Mouse (Mus musculus) adrenal gland (tissue): Measurements from ENCODE around the gene Dbndd1.
"Not testable (repeated sequence)": the region's sequence is repeated elsewhere in the genome, so short reads cannot be mapped to it uniquely, and the experiment has no call there.

Source experiments
- intact Hi-C: fragments of 180-260 bp; cut with DNase I; formaldehyde crosslinking; loops from one replicate; pipeline ENCODE4 v1.15.1; 2025
- long read RNA-seq, 2 experiments: library from polyadenylated mRNA; unstranded; transcript quantifications; one replicate each; pipeline ENCODE4 v2.0.0; 2020; ENCODE audit warnings: borderline replicate concordance in 1 of 2; ENCODE audit not compliant: insufficient replicate concordance in 1 of 2

Dbndd1 gene
- long read RNA-seq, experiment 1, partial matches to known transcripts: 0 of 1 reads
- long read RNA-seq, experiment 1, other reads (novel, unspliced or antisense): 0 of 1 reads
- long read RNA-seq, experiment 2, partial matches to known transcripts: 0 of 1 reads
- long read RNA-seq, experiment 2, other reads (novel, unspliced or antisense): 0 of 1 reads

DNA sequence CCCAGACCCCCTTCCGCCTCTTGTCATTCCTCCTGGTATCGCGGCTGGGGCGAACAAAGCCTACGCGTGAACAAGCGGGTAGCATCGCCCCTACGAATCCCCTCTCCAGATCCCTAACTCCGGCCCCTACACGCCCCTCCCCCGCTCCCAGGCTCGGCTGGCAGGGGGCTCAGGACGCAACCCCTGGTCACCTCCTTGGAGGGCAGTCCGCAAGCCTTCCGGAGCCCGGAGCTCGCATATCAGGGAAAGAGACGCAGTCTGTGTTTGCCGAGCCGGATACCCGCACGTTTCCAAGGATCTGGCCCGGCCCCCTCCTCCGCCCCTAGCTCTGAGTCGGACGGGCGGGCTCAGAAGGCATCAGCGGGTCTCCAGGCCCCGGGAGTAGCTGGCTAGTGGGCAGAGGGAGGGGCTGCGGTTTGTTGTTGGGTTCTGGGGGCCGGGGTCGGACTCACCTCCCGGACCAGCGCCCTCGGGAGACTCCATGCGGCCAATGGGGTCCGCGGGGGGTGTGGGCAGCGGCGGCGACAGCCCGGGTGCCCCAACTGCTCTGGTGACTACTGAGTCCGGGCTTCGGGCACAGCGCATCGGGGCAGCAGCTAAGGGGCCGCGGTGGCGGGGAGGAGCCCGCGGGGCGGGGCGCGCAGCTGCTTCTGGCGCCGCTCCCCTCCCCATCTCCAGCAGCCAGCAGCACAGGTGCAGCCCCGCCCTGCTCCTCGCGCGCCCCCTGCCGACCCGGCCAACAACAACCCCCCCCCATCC lies at the start of gene Dbndd1:
Dbndd1 (minus strand) TSS at position 683 of the 759 bp plus-strand sequence.
- intact Hi-C loops: no loop called here

GRCm38 (mm10) chr8:123564221-123564620 lies 49.0 kb upstream of the Dbndd1 start:
- intact Hi-C loops: not testable (repeated sequence)

- intact Hi-C loops: not testable (repeated sequence)
Measured at GRCm38 (mm10) chr8:123537641-123538040, 22.4 kb upstream of the Dbndd1 start.

- intact Hi-C loops: no loop called here
Measured at GRCm38 (mm10) chr8:123536990-123537380, 21.7 kb upstream of the Dbndd1 start.

GRCm38 (mm10) chr8:123536242-123536989 lies 21.2 kb upstream of the Dbndd1 start:
- intact Hi-C loops: no loop called here

DNA sequence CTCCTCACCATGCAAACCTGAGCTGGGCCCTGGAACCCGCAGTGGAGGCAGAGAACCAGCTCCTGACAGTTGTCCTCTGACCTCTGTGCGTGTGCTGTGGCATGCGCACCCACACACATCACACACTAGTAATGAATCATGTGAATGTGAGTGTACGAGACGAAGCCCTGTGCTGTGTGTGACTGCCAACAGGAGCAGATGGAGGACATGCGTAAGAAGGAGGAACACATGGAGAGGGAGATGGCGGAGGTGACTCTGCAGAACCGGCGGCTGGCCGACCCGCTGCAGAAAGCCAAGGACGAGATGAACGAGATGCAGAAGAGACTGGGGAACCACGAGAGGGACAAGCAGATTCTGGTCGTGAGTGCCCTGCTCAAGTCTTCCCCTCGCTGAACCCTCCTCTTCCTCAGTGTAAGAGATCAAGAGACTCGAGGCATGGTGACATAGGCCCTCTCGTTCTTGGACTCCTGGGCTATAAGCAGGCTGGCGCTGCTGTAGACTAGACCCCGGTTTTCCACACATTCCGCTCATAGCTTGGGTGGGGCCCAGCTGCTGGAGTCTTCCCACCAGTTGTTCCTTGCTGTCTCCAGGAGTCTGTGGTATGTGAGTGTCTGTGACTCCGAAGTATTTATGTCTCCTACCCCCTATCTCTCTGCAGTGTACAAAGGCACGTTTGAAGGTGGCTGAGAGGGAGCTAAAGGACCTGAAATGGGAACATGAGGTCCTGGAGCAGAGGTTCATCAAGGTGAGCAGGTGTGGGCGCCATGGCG lies 12.6 kb upstream of the Dbndd1 start:
- intact Hi-C loops: no loop called here

GRCm38 (mm10) chr8:123520048-123520447 lies 4.8 kb upstream of the Dbndd1 start:
- intact Hi-C loops: not testable (repeated sequence)

- intact Hi-C loops: no loop called here
Measured at GRCm38 (mm10) chr8:123518667-123519066, 3.4 kb upstream of the Dbndd1 start, which contains the start of gene Gas8. Gene Gas8, plus strand, starts transcription at chr8:123518834.

DNA sequence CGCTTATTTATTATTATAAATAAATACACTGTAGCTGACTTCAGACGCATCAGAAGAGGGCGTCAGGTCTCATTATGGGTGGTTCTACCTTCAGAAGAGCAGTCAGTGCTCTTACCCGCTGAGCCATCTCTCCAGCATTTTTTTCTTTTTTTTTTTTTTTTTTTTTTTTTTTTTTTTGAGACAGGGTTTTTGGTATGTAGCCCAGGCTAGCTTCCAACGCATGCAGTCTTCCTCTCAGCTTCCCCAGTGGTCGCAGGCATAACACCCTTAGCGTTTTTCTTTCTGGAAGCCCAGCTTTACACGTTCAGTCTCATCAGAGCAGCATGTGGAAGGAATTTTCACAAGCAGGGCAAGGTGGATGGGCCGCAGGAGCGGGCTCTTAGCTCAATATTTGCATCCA lies 2.9 kb upstream of the Dbndd1 start:
- intact Hi-C loops: no loop called here

GRCm38 (mm10) chr8:123516596-123516995 lies 1.3 kb upstream of the Dbndd1 start:
- intact Hi-C loops: no loop called here

- intact Hi-C loops: no loop called here
Measured at GRCm38 (mm10) chr8:123515540-123515897, 256 bp upstream of the Dbndd1 start.

- intact Hi-C loops: no loop called here
Measured at GRCm38 (mm10) chr8:123514136-123514535, 1.1 kb downstream of the Dbndd1 start.

DNA sequence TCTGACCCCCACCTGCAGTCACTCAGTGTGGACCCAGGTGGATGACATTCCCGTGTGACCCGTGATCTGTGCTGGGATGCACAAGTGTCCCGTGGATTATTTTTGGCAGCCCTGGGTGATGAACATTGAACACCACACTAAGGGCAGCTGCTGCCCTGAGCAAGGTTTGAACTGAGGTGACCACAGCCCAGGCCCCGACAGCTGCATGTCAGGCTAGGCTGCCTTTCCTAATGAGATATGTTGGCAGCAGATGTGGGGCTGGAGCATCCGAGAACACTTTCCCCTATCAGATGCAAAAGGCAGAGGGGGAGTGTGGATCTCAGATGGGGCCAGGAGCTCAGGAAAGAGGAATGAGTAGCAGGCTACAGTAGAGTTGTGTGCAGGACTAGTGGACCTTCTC lies 4.4 kb downstream of the Dbndd1 start:
- intact Hi-C loops: no loop called here

DNA sequence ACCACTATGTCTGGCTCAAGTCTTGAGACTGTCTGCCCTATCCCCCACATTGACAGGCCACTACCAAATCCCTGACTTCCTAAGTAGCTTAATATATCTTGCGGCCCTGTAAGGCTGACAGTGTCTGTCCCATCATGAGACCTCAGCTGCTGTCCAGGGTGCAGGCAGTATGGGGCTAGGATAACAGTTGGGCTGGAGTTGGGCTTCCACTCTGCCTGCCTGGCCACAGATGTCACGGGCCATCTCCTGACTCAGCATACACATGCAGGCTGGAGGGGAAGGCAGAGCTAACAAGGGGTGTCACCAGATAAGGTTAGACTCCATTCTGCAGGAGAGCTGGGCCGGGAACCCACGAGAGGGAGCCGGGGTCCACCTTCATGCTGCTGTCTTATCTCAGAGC lies 8.1 kb downstream of the Dbndd1 start:
- intact Hi-C loops: no loop called here

DNA sequence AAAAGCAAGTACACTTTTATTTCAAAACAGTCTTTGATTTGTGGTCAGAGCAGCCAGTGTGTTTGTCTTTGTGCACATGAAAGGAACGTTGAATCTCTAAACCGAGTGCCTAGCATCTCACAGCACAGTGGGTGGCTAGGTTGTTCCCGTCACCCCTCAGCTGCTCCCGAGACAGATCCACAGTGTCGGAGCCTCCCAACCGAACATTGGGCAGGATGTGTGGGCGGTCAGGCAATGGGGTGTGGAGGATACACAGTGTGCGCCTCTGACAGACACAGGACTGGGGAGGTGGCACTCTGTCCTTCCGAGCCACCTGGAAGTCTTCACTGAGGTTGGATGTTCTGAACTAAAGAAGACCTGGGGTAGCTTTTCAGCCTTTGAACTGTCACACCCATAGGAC lies 9.6 kb downstream of the Dbndd1 start:
- intact Hi-C loops: no loop called here

DNA sequence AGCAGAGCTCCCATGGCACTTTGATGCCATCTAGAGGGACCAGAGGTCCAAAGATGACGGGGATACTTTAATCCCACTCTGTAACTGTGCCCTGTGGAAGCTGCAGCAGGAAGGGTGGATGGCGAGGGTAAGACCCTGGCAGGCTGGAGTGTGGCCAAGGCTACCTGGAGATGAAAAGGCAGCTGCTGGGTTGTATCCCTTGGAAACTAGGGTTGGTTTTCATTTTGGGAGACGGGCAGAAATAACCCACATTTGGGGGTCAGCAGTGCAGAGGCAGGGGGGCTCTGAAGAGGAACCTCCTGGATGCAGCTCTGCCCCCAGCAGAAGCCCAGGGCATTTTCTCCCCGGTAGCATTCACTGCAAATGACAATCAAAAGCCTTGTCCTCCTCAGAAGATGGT lies 10.0 kb downstream of the Dbndd1 start:
- intact Hi-C loops: no loop called here

- intact Hi-C loops: no loop called here
Measured at GRCm38 (mm10) chr8:123504591-123505195, 10.6 kb downstream of the Dbndd1 start.

DNA sequence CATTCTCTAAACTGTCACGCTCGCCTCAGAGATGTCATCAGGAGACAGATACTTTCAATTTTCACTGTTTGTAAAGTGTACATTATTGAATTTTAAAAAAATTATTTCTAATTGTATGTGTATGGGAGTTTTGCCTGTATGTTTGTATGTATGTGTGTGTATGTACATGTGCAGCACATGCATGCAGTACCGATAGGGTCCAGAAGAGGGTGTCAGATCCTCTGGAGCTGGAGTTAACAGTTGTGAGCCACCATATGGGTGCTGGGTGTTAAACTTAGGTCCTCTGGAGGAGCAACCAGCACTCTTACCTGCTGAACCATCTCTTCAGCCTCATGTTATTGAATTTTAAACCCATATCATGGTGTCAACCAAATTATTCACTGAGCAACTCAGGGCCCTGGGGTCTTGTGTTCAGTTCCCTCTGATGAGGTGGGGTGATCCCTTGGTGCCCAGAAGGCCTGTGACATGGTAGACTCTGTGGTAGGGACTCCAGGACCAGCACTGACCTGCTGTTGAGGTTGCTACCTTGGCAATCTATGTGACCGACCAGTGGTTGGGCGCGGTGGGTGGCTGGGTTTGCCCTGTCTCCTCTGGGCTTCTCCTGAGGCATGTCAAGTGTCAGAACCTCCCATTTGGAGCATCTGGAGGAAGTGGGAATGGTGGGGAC lies 11.3 kb downstream of the Dbndd1 start:
- intact Hi-C loops: no loop called here

- intact Hi-C loops: no loop called here
Measured at GRCm38 (mm10) chr8:123502192-123502591, 13.1 kb downstream of the Dbndd1 start.

GRCm38 (mm10) chr8:123499556-123499955 lies 15.7 kb downstream of the Dbndd1 start:
- intact Hi-C loops: no loop called here

DNA sequence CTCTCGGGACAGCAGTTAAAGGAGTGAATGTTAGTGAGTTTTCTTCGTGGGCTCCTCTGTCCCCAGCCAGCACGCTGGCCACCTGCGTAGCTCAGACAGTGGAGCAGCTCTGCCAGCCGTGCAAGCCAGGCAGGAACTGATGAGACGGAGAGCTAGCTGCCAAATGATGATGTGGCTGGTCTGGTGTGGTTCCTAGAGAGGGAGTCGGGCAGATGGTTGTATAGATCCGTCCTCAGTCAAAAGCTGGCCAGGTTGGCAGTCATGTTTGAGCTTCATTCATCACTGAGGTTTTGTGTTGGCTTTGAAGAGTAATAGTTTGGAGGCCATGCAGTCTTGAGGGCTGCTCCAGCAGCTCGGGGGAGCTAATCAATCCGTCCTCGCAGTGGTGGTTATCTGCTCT lies 16.3 kb downstream of the Dbndd1 start:
- intact Hi-C loops: no loop called here
